In genomic region chr6:101998181-101998580, GRCm38 (mm10) we compare ENCODE assay signal across 14 mouse cellular contexts.
DNase-seq lines count a peak whose midpoint lies in the region; ATAC-seq and TF ChIP-seq lines count a peak whose summit lies in the region.
"Had no signal": no experiment of that assay in that cellular context is flagged by ENCODE, and none has a peak within 500 bp of the region (broad histone marks: within the 10 kb centered on the region; RNA-seq: fewer than 3 reads in every experiment).

No protein-coding gene starts in this region.

- no peaks in the 10 kb centered on the region for H3K9me3 ChIP-seq in forebrain, embryonic 12.5 days
- H3K9me3 ChIP-seq in forebrain, embryonic 10.5 days, result no peaks in the 10 kb centered on the region
- no peaks in the 10 kb centered on the region for H3K9me3 ChIP-seq in neural tube, embryonic 12.5 days
- H3K9me3 ChIP-seq in forebrain, postnatal 0 days (ENCODE audit: low read length), result no peaks in the 10 kb centered on the region
- H3K9me3 ChIP-seq in midbrain, embryonic 16.5 days (replicated peaks; ENCODE audit: control insufficient read depth, low read length, poor library complexity, severe bottlenecking), result no peaks in the 10 kb centered on the region
- H3K9me3 ChIP-seq in intestine, embryonic 15.5 days, result no peaks in the 10 kb centered on the region
- H3K9me3 ChIP-seq: embryonic facial prominence, embryonic 12.5 days; liver, embryonic 15.5 days had no signal

- 34% methylated on average over 2 of the region's 2 CpGs for WGBS in forebrain, embryonic 12.5 days
- WGBS in forebrain, embryonic 10.5 days, result 60% methylated on average over 2 of the region's 2 CpGs
- 37% methylated on average over 2 of the region's 2 CpGs for whole genome bisulfite sequencing in neural tube, embryonic 12.5 days
- WGBS in forebrain, postnatal 0 days, result 45% methylated on average over 2 of the region's 2 CpGs
- WGBS in midbrain, embryonic 16.5 days, result 25% methylated on average over 2 of the region's 2 CpGs
- WGBS in intestine, embryonic 15.5 days, result 73% methylated on average over 2 of the region's 2 CpGs

- no peak overlapping the region for H3K9ac ChIP-seq in forebrain, embryonic 12.5 days
- H3K9ac ChIP-seq in neural tube, embryonic 12.5 days, result no peak overlapping the region
- no peak overlapping the region for H3K9ac ChIP-seq in forebrain, postnatal 0 days
- no peak overlapping the region for H3K9ac ChIP-seq in midbrain, embryonic 16.5 days (ENCODE audit: low read depth, low read length)
- no peak overlapping the region for H3K9ac ChIP-seq in intestine, embryonic 15.5 days
- H3K9ac ChIP-seq: embryonic facial prominence, embryonic 12.5 days; liver, embryonic 15.5 days had no signal

- ATAC-seq in forebrain, embryonic 12.5 days (ENCODE audit: low FRiP score), result 0 out of 2 replicates have a peak, but pooled peaks have one; percentile 51
- 0 out of 2 replicates have a peak, but pooled peaks have one; percentile 48 for ATAC-seq in neural tube, embryonic 12.5 days (ENCODE audit: low FRiP score, low read depth)
- ATAC-seq in forebrain, postnatal 0 days, result peak; percentile 40; the same call in 1 of the 2 replicates
- ATAC-seq in midbrain, embryonic 16.5 days, result peak; percentile 32; the same call in 1 of the 2 replicates
- no peak for ATAC-seq in intestine, embryonic 15.5 days
- ATAC-seq in megakaryocyte, adult 5-6 weeks (ENCODE audit: poor library complexity, severe bottlenecking), result no peak

- peaks cover 4% of the 10 kb centered on the region; the same call in 1 of the 2 replicates for H3K4me1 ChIP-seq in forebrain, embryonic 12.5 days
- peaks cover 10% of the 10 kb centered on the region for H3K4me1 ChIP-seq in forebrain, embryonic 10.5 days
- no peaks in the 10 kb centered on the region for H3K4me1 ChIP-seq in neural tube, embryonic 12.5 days
- H3K4me1 ChIP-seq in forebrain, postnatal 0 days (ENCODE audit: insufficient read depth), result no peaks in the 10 kb centered on the region
- peaks cover 6% of the 10 kb centered on the region; the same call in 1 of the 2 replicates for H3K4me1 ChIP-seq in midbrain, embryonic 16.5 days (ENCODE audit: control insufficient read depth, insufficient read depth, low read length)
- no peaks in the 10 kb centered on the region for H3K4me1 ChIP-seq in intestine, embryonic 15.5 days (replicated peaks)
- H3K4me1 ChIP-seq: embryonic facial prominence, embryonic 12.5 days; liver, embryonic 15.5 days had no signal

- H3K4me2 ChIP-seq in forebrain, embryonic 12.5 days, result no peak overlapping the region
- H3K4me2 ChIP-seq in neural tube, embryonic 12.5 days (replicated peaks), result no peak overlapping the region
- no peak overlapping the region for H3K4me2 ChIP-seq in forebrain, postnatal 0 days (ENCODE audit: low read depth)
- no peak overlapping the region for H3K4me2 ChIP-seq in midbrain, embryonic 16.5 days (ENCODE audit: low read length)
- no peak overlapping the region for H3K4me2 ChIP-seq in intestine, embryonic 15.5 days (replicated peaks)
- H3K4me2 ChIP-seq: embryonic facial prominence, embryonic 12.5 days; liver, embryonic 15.5 days had no signal

- no peaks in the 10 kb centered on the region for H3K27me3 ChIP-seq in forebrain, embryonic 12.5 days
- no peaks in the 10 kb centered on the region for H3K27me3 ChIP-seq in forebrain, embryonic 10.5 days (ENCODE audit: poor library complexity, severe bottlenecking)
- H3K27me3 ChIP-seq in neural tube, embryonic 12.5 days (replicated peaks), result no peaks in the 10 kb centered on the region
- no peaks in the 10 kb centered on the region for H3K27me3 ChIP-seq in forebrain, postnatal 0 days (ENCODE audit: insufficient read depth, low read length)
- H3K27me3 ChIP-seq in midbrain, embryonic 16.5 days (ENCODE audit: control insufficient read depth, insufficient read depth, low read depth, low read length), result no peaks in the 10 kb centered on the region
- H3K27me3 ChIP-seq in intestine, embryonic 15.5 days (replicated peaks), result no peaks in the 10 kb centered on the region
- H3K27me3 ChIP-seq: embryonic facial prominence, embryonic 12.5 days; liver, embryonic 15.5 days had no signal

- TF ChIP-seq CTCF in forebrain, postnatal 0 days (IDR thresholded peaks at IDR 0.05; ENCODE audit: low read depth), result no peak

- DNase-seq in forebrain, embryonic 10.5 days (ENCODE audit: extremely low spot score, low spot score), result no peak
- no peak for DNase-seq in neural tube, embryonic 10.5 days (ENCODE audit: extremely low spot score, low spot score)
- DNase-seq in forebrain, postnatal 0 days, result peak; percentile 22
- DNase-seq: adrenal gland, adult 8-10 months; cerebellum, adult 9-11 months; lung, postnatal 4 days had no signal

- no peak overlapping the region for H3K27ac ChIP-seq in forebrain, embryonic 12.5 days
- H3K27ac ChIP-seq in forebrain, embryonic 10.5 days, result no peak overlapping the region
- H3K27ac ChIP-seq in neural tube, embryonic 12.5 days, result no peak overlapping the region
- H3K27ac ChIP-seq in forebrain, postnatal 0 days (ENCODE audit: low read depth, low read length), result no peak overlapping the region
- H3K27ac ChIP-seq in midbrain, embryonic 16.5 days (ENCODE audit: low read length), result no peak overlapping the region; the same call in 1 of the 2 replicates
- no peak overlapping the region for H3K27ac ChIP-seq in intestine, embryonic 15.5 days
- H3K27ac ChIP-seq: embryonic facial prominence, embryonic 12.5 days; layer of hippocampus, adult 2 months; liver, embryonic 15.5 days had no signal

- H3K4me3 ChIP-seq in forebrain, embryonic 12.5 days (replicated peaks), result no peak overlapping the region
- no peak overlapping the region for H3K4me3 ChIP-seq in forebrain, embryonic 10.5 days
- H3K4me3 ChIP-seq in neural tube, embryonic 12.5 days, result no peak overlapping the region
- H3K4me3 ChIP-seq in forebrain, postnatal 0 days (ENCODE audit: low read depth, low read length), result no peak overlapping the region
- H3K4me3 ChIP-seq in midbrain, embryonic 16.5 days (ENCODE audit: low read depth, low read length), result no peak overlapping the region
- H3K4me3 ChIP-seq in intestine, embryonic 15.5 days (replicated peaks), result no peak overlapping the region
- H3K4me3 ChIP-seq: embryonic facial prominence, embryonic 12.5 days; layer of hippocampus, adult 2 months; liver, embryonic 15.5 days had no signal

- no peaks in the 10 kb centered on the region for H3K36me3 ChIP-seq in forebrain, embryonic 12.5 days (replicated peaks)
- H3K36me3 ChIP-seq in forebrain, embryonic 10.5 days (replicated peaks), result no peaks in the 10 kb centered on the region
- H3K36me3 ChIP-seq in neural tube, embryonic 12.5 days, result no peaks in the 10 kb centered on the region
- no peaks in the 10 kb centered on the region for H3K36me3 ChIP-seq in forebrain, postnatal 0 days (ENCODE audit: insufficient read depth)
- no peaks in the 10 kb centered on the region for H3K36me3 ChIP-seq in midbrain, embryonic 16.5 days (ENCODE audit: control insufficient read depth, insufficient read depth, low read length)
- no peaks in the 10 kb centered on the region for H3K36me3 ChIP-seq in intestine, embryonic 15.5 days
- H3K36me3 ChIP-seq: embryonic facial prominence, embryonic 12.5 days; liver, embryonic 15.5 days had no signal

Comparison
In these comparisons a context has a peak if more than half of its experiments do, and no peak if none do; other contexts are left out.
1. ATAC-seq: peak in forebrain, embryonic 12.5 days (single experiment), neural tube, embryonic 12.5 days (single experiment), forebrain, postnatal 0 days (single experiment) and midbrain, embryonic 16.5 days (single experiment); none in intestine, embryonic 15.5 days (single experiment) and megakaryocyte, adult 5-6 weeks (single experiment).